Mouse (Mus musculus) T-helper 2 cell (primary cell): ENCODE results near the gene Lbr.

Source experiments
- in situ Hi-C: fragments of 300-600 bp; cut with MboI, MseI; formaldehyde crosslinking; loops from one replicate; pipeline ENCODE4 v1.15.1; 2025; ENCODE audit warnings: high pct_unique_total_duplicates

The Lbr gene

GRCm38 (mm10) chr1:181842781-181843180 is at the start of gene Lbr:
Gene Lbr, minus strand, starts transcription at chr1:181843046.
- in situ Hi-C loops, result loop anchor here (25.0 kb wide), 1 partner anchor 655 kb away; no protein-coding TSS in a partner anchor

- in situ Hi-C loops, result loop anchor here (5.0 kb wide), 1 partner anchor 233 kb away; the partner anchor contains the start of gene Srp9
Observed at GRCm38 (mm10) chr1:181889670-181890069, 46.8 kb upstream of the Lbr start.

- in situ Hi-C loops, result loop anchor here (5.0 kb wide), 1 partner anchor 234 kb away; the partner anchor contains the start of gene Srp9
Observed at GRCm38 (mm10) chr1:181888801-181889200, 46.0 kb upstream of the Lbr start.

GRCm38 (mm10) chr1:181881532-181881931 is 38.7 kb upstream of the Lbr start:
- in situ Hi-C loops, result no loop called here

- in situ Hi-C loops, result no loop called here
Observed at GRCm38 (mm10) chr1:181880752-181881325, 38.0 kb upstream of the Lbr start.

GRCm38 (mm10) chr1:181878436-181878835 is 35.6 kb upstream of the Lbr start:
- in situ Hi-C loops, result no loop called here

- in situ Hi-C loops, result no loop called here
Observed at GRCm38 (mm10) chr1:181877088-181877487, 34.2 kb upstream of the Lbr start.

- in situ Hi-C loops, result no loop called here
Observed at GRCm38 (mm10) chr1:181876656-181877055, 33.8 kb upstream of the Lbr start.

GRCm38 (mm10) chr1:181873086-181873920 is 30.5 kb upstream of the Lbr start:
- in situ Hi-C loops, result no loop called here

GRCm38 (mm10) chr1:181872639-181873038 is 29.8 kb upstream of the Lbr start:
- in situ Hi-C loops, result no loop called here

GRCm38 (mm10) chr1:181866429-181867280 is 23.8 kb upstream of the Lbr start:
- in situ Hi-C loops, result no loop called here

GRCm38 (mm10) chr1:181865863-181866216 is 23.0 kb upstream of the Lbr start:
- in situ Hi-C loops, result no loop called here

- in situ Hi-C loops, result loop anchor here (5.0 kb wide), 1 partner anchor 608 kb away; no protein-coding TSS in a partner anchor
Observed at GRCm38 (mm10) chr1:181864971-181865862, 22.4 kb upstream of the Lbr start.

- in situ Hi-C loops, result loop anchor here (5.0 kb wide), 1 partner anchor 606 kb away; no protein-coding TSS in a partner anchor
Observed at GRCm38 (mm10) chr1:181863431-181863830, 20.6 kb upstream of the Lbr start.

- in situ Hi-C loops, result loop anchor here (5.0 kb wide), 1 partner anchor 606 kb away; no protein-coding TSS in a partner anchor
Observed at GRCm38 (mm10) chr1:181862676-181863374, 20.0 kb upstream of the Lbr start.

- in situ Hi-C loops, result loop anchor here (5.0 kb wide), 1 partner anchor 604 kb away; no protein-coding TSS in a partner anchor
Observed at GRCm38 (mm10) chr1:181861181-181861902, 18.5 kb upstream of the Lbr start.

GRCm38 (mm10) chr1:181860659-181861058 is 17.8 kb upstream of the Lbr start:
- in situ Hi-C loops, result loop anchor here (5.0 kb wide), 1 partner anchor 603 kb away; no protein-coding TSS in a partner anchor

- in situ Hi-C loops, result loop anchor here (10.0 kb wide), 1 partner anchor 842 kb away; no protein-coding TSS in a partner anchor
Observed at GRCm38 (mm10) chr1:181856329-181856728, 13.5 kb upstream of the Lbr start.

- in situ Hi-C loops, result loop anchor here (10.0 kb wide), 1 partner anchor 840 kb away; no protein-coding TSS in a partner anchor
Observed at GRCm38 (mm10) chr1:181854829-181855228, 12.0 kb upstream of the Lbr start.
